Mouse (Mus musculus) heart, embryonic 13.5 days (tissue): ENCODE results near the gene Pced1b. TPM values are rescaled to one million over a fixed set of nuclear protein-coding genes. Genes with fewer than 3 reads are reported as not detected.

ENCODE experiments used
- ATAC-seq: fragments of 200-750 bp; cut with Nextera tagmentation; 2 replicates; pipeline ENCODE4 v1.8.0; 2017; ENCODE audit warnings: moderate TSS enrichment; ENCODE audit not compliant: insufficient number of reproducible peaks, low FRiP score, low TSS enrichment; ENCODE audit errors: extremely low read depth
- H3K27ac ChIP-seq: fragments of 300-500 bp; sonication (generic); replicated peaks from 2 replicates; pipeline ENCODE4 v1.5.1; 2015; ENCODE audit warnings: moderate library complexity, mild to moderate bottlenecking, inconsistent platforms
- H3K27me3 ChIP-seq: fragments of 300-500 bp; sonication (generic); replicated peaks from 2 replicates; pipeline ENCODE4 v1.6.1; 2015; ENCODE audit warnings: mild to moderate bottlenecking, inconsistent platforms
- H3K36me3 ChIP-seq: fragments of 300-500 bp; sonication (generic); 2 replicates; pipeline ENCODE4 v1.6.1; 2015; ENCODE audit warnings: mild to moderate bottlenecking, inconsistent platforms
- H3K4me1 ChIP-seq: fragments of 300-500 bp; sonication (generic); 2 replicates; pipeline ENCODE4 v1.6.1; 2015; ENCODE audit warnings: inconsistent platforms
- H3K4me2 ChIP-seq: fragments of 300-500 bp; sonication (generic); 2 replicates; pipeline ENCODE4 v1.6.1; 2015; ENCODE audit warnings: inconsistent platforms, mild to moderate bottlenecking, moderate library complexity
- H3K4me3 ChIP-seq: fragments of 300-500 bp; sonication (generic); 2 replicates; pipeline ENCODE4 v1.5.1; 2015; ENCODE audit warnings: moderate library complexity, mild to moderate bottlenecking, inconsistent platforms
- H3K9ac ChIP-seq: fragments of 300-500 bp; sonication (generic); 2 replicates; pipeline ENCODE4 v1.6.1; 2015; ENCODE audit warnings: inconsistent platforms, mild to moderate bottlenecking, moderate library complexity
- H3K9me3 ChIP-seq: fragments of 300-500 bp; sonication (generic); 2 replicates; pipeline ENCODE4 v1.6.1; 2016; ENCODE audit warnings: inconsistent platforms
- WGBS: fragments of 180-500 bp; shearing (Covaris S2); methylation state at CpG from one replicate; pipeline ENCODE4 v1.1.7; 2015; ENCODE audit warnings: mixed read lengths; 5-methylcytosine and 5-hydroxymethylcytosine counted together
- polyA plus RNA-seq: library from polyadenylated mRNA; unstranded; fragments of >200 nt; fragmentation: Nextera tagmentation; extraction: Ambion mirVana; gene quantifications from 2 replicates; pipeline ENCODE4 v1.2.1, GENCODE M21; 2015

Gene Pced1b
- polyA plus RNA-seq, 1 experiment from 2014 or later = 2.5 TPM

- Histone ChIP-seq H3K36me3 (no peaks in the 10 kb centered on the region), H3K27me3 (0 out of 2 replicates have a peak, but pooled peaks cover 9% of the 10 kb centered on the region), H3K4me1 (no peaks in the 10 kb centered on the region), H3K9ac (no peak overlapping the region), H3K4me3 (no peak overlapping the region), H3K9me3 (peaks cover 10% of the 10 kb centered on the region), H3K27ac (no peak overlapping the region), H3K4me2 (no peak overlapping the region)
- ATAC-seq = no peak
- WGBS = 85% methylated on average over 2 of the region's 2 CpGs
Observed at GRCm38 (mm10) chr15:97411136-97411535, 164.2 kb downstream of the Pced1b start.

- 78% methylated on average over 6 of the region's 6 CpGs for WGBS
- H3K4me1 ChIP-seq = no peaks in the 10 kb centered on the region
Observed at GRCm38 (mm10) chr15:97411671-97412070, 164.8 kb downstream of the Pced1b start.

GRCm38 (mm10) chr15:97412308-97412707 lies 165.4 kb downstream of the Pced1b start:
- Histone ChIP-seq H3K4me3 (no peak overlapping the region), H3K9me3 (peaks cover 10% of the 10 kb centered on the region), H3K27me3 (0 out of 2 replicates have a peak, but pooled peaks cover 9% of the 10 kb centered on the region), H3K9ac (no peak overlapping the region), H3K4me1 (no peaks in the 10 kb centered on the region), H3K4me2 (no peak overlapping the region), H3K27ac (no peak overlapping the region), H3K36me3 (no peaks in the 10 kb centered on the region)
- ATAC-seq = no peak
- 85% methylated on average over 8 of the region's 8 CpGs for WGBS

More at GRCm38 (mm10) chr15:97411671-97412070, 164.8 kb downstream of the Pced1b start:
- Histone ChIP-seq H3K9me3 (peaks cover 10% of the 10 kb centered on the region), H3K27me3 (0 out of 2 replicates have a peak, but pooled peaks cover 9% of the 10 kb centered on the region), H3K36me3 (no peaks in the 10 kb centered on the region), H3K4me3 (no peak overlapping the region), H3K9ac (no peak overlapping the region), H3K4me2 (no peak overlapping the region), H3K27ac (no peak overlapping the region)
- no peak for ATAC-seq

GRCm38 (mm10) chr15:97412861-97413260 lies 166.0 kb downstream of the Pced1b start:
- WGBS = 83% methylated on average over 7 of the region's 7 CpGs
- Histone ChIP-seq H3K9ac (no peak overlapping the region), H3K36me3 (no peaks in the 10 kb centered on the region), H3K27ac (no peak overlapping the region), H3K27me3 (0 out of 2 replicates have a peak, but pooled peaks cover 6% of the 10 kb centered on the region), H3K4me2 (no peak overlapping the region), H3K4me1 (no peaks in the 10 kb centered on the region), H3K9me3 (peaks cover 10% of the 10 kb centered on the region), H3K4me3 (no peak overlapping the region)
- ATAC-seq = no peak

GRCm38 (mm10) chr15:97414718-97415413 lies 168.0 kb downstream of the Pced1b start:
- Histone ChIP-seq H3K9ac (no peak overlapping the region), H3K9me3 (peaks cover 10% of the 10 kb centered on the region), H3K36me3 (no peaks in the 10 kb centered on the region), H3K27ac (no peak overlapping the region), H3K4me1 (no peaks in the 10 kb centered on the region), H3K4me2 (no peak overlapping the region), H3K4me3 (no peak overlapping the region), H3K27me3 (no peaks in the 10 kb centered on the region)
- no peak for ATAC-seq
- WGBS = 78% methylated on average over 12 of the region's 12 CpGs

- Histone ChIP-seq H3K36me3 (no peaks in the 10 kb centered on the region), H3K9ac (no peak overlapping the region), H3K4me3 (no peak overlapping the region), H3K4me1 (no peaks in the 10 kb centered on the region), H3K4me2 (no peak overlapping the region), H3K9me3 (peaks cover 10% of the 10 kb centered on the region), H3K27me3 (no peaks in the 10 kb centered on the region), H3K27ac (no peak overlapping the region)
- no peak for ATAC-seq
- WGBS = 43% methylated on average over 2 of the region's 2 CpGs
Observed at GRCm38 (mm10) chr15:97415426-97415946, 168.6 kb downstream of the Pced1b start.

- no peak overlapping the region for H3K4me3 ChIP-seq
- no peaks in the 10 kb centered on the region for H3K9me3 ChIP-seq
- ATAC-seq = no peak
- H3K27ac ChIP-seq = no peak overlapping the region
- H3K4me2 ChIP-seq = no peak overlapping the region
- WGBS = 88% methylated on average over 2 of the region's 2 CpGs
- H3K4me1 ChIP-seq = no peaks in the 10 kb centered on the region
- no peaks in the 10 kb centered on the region for H3K27me3 ChIP-seq
- H3K9ac ChIP-seq = no peak overlapping the region
- no peaks in the 10 kb centered on the region for H3K36me3 ChIP-seq
Observed at GRCm38 (mm10) chr15:97420292-97420691, 173.4 kb downstream of the Pced1b start.

- ATAC-seq = no peak
- no peak overlapping the region for H3K9ac ChIP-seq
- no peaks in the 10 kb centered on the region for H3K9me3 ChIP-seq
- no peak overlapping the region for H3K4me2 ChIP-seq
- H3K4me1 ChIP-seq = no peaks in the 10 kb centered on the region
- H3K4me3 ChIP-seq = no peak overlapping the region
- 52% methylated on average over 3 of the region's 3 CpGs for WGBS
- H3K36me3 ChIP-seq = no peaks in the 10 kb centered on the region
- H3K27ac ChIP-seq = no peak overlapping the region
- no peaks in the 10 kb centered on the region for H3K27me3 ChIP-seq
Observed at GRCm38 (mm10) chr15:97421533-97421932, 174.6 kb downstream of the Pced1b start.

- H3K27ac ChIP-seq = no peak overlapping the region
- H3K27me3 ChIP-seq = no peaks in the 10 kb centered on the region
- no peaks in the 10 kb centered on the region for H3K36me3 ChIP-seq
- WGBS = 65% methylated on average over 4 of the region's 4 CpGs
- no peak overlapping the region for H3K4me3 ChIP-seq
- H3K4me1 ChIP-seq = no peaks in the 10 kb centered on the region
- no peaks in the 10 kb centered on the region for H3K9me3 ChIP-seq
- no peak overlapping the region for H3K4me2 ChIP-seq
- no peak overlapping the region for H3K9ac ChIP-seq
- no peak for ATAC-seq
Observed at GRCm38 (mm10) chr15:97422212-97422944, 175.5 kb downstream of the Pced1b start.

GRCm38 (mm10) chr15:97424375-97424774 lies 177.5 kb downstream of the Pced1b start:
- H3K4me1 ChIP-seq = no peaks in the 10 kb centered on the region
- H3K9ac ChIP-seq = no peak overlapping the region
- H3K36me3 ChIP-seq = no peaks in the 10 kb centered on the region
- 54% methylated on average over 7 of the region's 7 CpGs for WGBS
- no peak overlapping the region for H3K27ac ChIP-seq
- H3K9me3 ChIP-seq = no peaks in the 10 kb centered on the region
- no peak overlapping the region for H3K4me2 ChIP-seq
- no peak overlapping the region for H3K4me3 ChIP-seq
- H3K27me3 ChIP-seq = no peaks in the 10 kb centered on the region
- no peak for ATAC-seq

- H3K9ac ChIP-seq = no peak overlapping the region
- no peaks in the 10 kb centered on the region for H3K4me1 ChIP-seq
- 50% methylated on average over 3 of the region's 3 CpGs for WGBS
- no peak overlapping the region for H3K4me3 ChIP-seq
- no peaks in the 10 kb centered on the region for H3K9me3 ChIP-seq
- no peak overlapping the region for H3K27ac ChIP-seq
- ATAC-seq = no peak
- H3K36me3 ChIP-seq = no peaks in the 10 kb centered on the region
- H3K4me2 ChIP-seq = no peak overlapping the region
- no peaks in the 10 kb centered on the region for H3K27me3 ChIP-seq
Observed at GRCm38 (mm10) chr15:97424961-97425360, 178.1 kb downstream of the Pced1b start.
